Mouse (Mus musculus): ENCODE data around the gene Lrrc4. TPM values are rescaled to one million over a fixed set of nuclear protein-coding genes. Genes with fewer than 3 reads are reported as not detected.

The Lrrc4 gene
- polyA plus RNA-seq, 1 experiment from 2014 or later: 1.2 TPM

DNA sequence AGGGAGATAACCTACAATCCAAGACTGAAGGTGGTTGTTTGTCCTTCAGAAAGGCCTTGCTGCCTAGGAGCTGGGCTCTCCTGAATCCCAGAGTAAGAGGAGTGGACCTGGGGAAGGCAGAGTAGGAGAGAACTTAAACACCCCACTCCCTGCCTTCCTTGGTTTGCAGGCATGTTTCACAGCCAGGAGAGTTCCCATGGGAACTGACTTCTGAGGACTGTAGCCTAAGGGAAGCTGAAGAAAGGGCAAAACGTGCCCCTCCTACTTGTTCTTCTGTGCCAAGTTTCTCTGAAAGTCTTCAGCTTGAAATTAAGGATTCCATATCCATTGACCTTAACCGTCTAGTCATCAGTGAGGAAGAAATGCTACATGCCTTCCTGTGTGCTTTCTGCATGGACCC lies 188.6 kb downstream of the Lrrc4 start:
- Histone ChIP-seq H3K36me3 (no peaks in the 10 kb centered on the region), H3K4me1 (peaks cover 5% of the 10 kb centered on the region), H3K4me2 (no peak overlapping the region), H3K9ac (no peak overlapping the region), H3K27ac (no peak overlapping the region), H3K9me3 (no peaks in the 10 kb centered on the region), H3K4me3 (no peak overlapping the region), H3K27me3 (no peaks in the 10 kb centered on the region)
- ATAC-seq (ENCODE audit: insufficient number of reproducible peaks, insufficient read depth, low FRiP score, low TSS enrichment, low read depth): no peak
- 43% methylated on average over 2 of the region's 2 CpGs for WGBS

DNA sequence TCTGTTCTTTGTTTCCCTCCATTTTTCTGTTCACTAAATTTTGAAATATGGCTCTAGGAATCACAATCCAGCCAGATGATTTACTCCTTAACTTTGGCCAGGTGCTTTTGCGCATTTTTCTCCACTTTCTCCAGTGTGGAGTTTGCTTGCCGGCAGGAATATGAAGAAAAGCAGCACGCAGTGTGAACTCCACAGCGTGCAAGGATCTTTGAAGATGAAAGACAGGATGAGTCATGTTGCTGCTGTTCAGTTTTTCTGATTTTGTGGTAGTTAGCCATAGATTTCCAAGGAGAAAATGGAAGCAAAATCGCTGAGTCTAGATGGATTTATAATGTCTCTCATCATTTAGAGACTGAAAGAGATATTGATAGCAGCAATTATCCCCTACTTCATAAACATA lies 191.5 kb downstream of the Lrrc4 start:
- no peak overlapping the region for H3K4me3 ChIP-seq
- H3K4me2 ChIP-seq: no peak overlapping the region
- ATAC-seq (ENCODE audit: insufficient number of reproducible peaks, insufficient read depth, low FRiP score, low TSS enrichment, low read depth): no peak
- no peaks in the 10 kb centered on the region for H3K9me3 ChIP-seq
- 81% methylated on average over 5 of the region's 5 CpGs for WGBS
- H3K27me3 ChIP-seq: no peaks in the 10 kb centered on the region
- H3K4me1 ChIP-seq: peaks cover 15% of the 10 kb centered on the region
- H3K27ac ChIP-seq: no peak overlapping the region
- no peak overlapping the region for H3K9ac ChIP-seq
- no peaks in the 10 kb centered on the region for H3K36me3 ChIP-seq

DNA sequence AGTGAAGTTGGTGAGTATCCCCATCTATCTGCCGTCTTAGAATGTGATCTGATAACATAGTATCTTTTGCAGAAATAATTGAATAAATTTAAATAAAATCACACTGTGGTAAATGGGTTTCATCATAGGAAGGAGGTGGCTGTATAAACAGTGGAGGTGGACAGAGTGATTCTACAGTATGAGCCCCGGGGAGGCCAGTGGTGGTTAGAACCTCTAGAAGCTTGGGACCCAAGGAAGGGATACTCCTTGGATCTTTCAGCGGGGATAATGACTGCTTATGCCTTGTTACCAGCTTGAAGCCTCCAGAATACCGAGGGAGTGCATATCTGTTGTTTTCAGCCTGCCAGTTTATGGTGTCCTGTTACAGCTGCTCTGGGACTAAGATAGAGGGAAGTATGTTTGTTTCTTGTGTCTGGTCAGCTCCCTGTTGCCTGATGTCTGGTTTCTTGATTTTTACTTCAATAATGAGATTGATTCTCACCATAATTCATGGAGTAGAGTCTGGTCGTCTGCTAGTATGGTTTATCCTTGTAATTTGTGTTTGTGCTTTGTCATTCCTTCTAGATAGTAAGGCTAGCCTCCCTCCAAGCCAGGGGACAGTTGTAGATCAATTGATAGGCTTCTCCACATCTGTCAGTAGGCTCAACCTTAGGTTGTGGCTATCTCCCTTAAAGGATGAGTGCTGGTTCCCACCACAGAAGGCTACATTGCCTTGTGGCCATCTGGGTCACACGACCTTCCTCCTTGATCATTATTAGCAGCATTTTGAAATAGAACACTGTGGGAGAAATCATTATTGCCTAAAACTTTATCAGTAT lies 195.8 kb downstream of the Lrrc4 start:
- H3K4me1 ChIP-seq: peaks cover 31% of the 10 kb centered on the region
- ATAC-seq (ENCODE audit: insufficient number of reproducible peaks, insufficient read depth, low FRiP score, low TSS enrichment, low read depth): no peak
- no peak overlapping the region for H3K4me3 ChIP-seq
- 65% methylated on average over 6 of the region's 6 CpGs for WGBS
- no peaks in the 10 kb centered on the region for H3K36me3 ChIP-seq
- H3K4me2 ChIP-seq: no peak overlapping the region
- H3K27ac ChIP-seq: no peak overlapping the region
- no peak overlapping the region for H3K9ac ChIP-seq
- H3K27me3 ChIP-seq: no peaks in the 10 kb centered on the region
- H3K9me3 ChIP-seq: no peaks in the 10 kb centered on the region

DNA sequence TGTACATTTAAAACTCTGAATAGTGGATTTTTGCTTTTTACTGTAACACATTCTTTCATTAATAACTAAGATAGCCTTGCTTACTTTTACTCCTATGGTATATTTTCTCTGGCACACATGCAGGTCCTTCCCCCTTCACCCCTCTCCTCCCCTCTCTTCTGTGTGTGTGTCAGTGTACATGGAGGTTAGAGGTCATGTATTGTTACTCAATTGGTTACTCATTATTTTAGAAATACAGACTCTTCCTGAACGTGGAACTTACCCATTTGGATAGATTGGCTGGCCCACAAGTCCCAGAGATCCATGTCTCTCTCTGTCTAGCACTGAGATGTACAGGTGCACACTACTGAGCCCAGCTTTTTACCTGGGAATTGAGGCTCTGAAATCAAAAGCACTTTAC lies 196.5 kb downstream of the Lrrc4 start:
- no peak overlapping the region for H3K9ac ChIP-seq
- H3K36me3 ChIP-seq: no peaks in the 10 kb centered on the region
- no peak for ATAC-seq (ENCODE audit: insufficient number of reproducible peaks, insufficient read depth, low FRiP score, low TSS enrichment, low read depth)
- no peak overlapping the region for H3K27ac ChIP-seq
- no peaks in the 10 kb centered on the region for H3K27me3 ChIP-seq
- peaks cover 31% of the 10 kb centered on the region for H3K4me1 ChIP-seq
- WGBS: 66% methylated on average over 1 of the region's 1 CpGs
- no peak overlapping the region for H3K4me3 ChIP-seq
- H3K9me3 ChIP-seq: no peaks in the 10 kb centered on the region
- no peak overlapping the region for H3K4me2 ChIP-seq

DNA sequence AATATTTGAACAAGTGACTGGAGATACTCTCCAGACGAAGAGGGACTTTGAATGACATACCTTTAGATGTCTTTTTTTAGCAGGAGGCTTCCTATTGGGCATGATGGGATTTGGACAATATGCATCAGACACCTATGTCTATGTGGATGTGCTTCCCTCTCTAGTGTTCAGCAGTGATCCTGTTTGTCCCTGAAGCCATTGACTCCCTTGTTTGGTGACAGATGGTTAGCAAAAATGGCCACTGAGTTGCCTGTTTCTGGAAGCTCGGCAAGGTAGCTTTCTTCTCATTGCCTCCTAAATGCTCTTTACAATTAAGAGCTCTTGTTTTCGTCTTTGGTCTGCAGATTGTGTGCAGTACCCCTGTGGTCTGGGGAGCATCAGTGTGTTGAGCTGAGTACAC lies 197.9 kb downstream of the Lrrc4 start:
- WGBS: 75% methylated on average over 3 of the region's 3 CpGs
- Histone ChIP-seq H3K4me2 (no peak overlapping the region), H3K36me3 (no peaks in the 10 kb centered on the region), H3K27ac (no peak overlapping the region), H3K27me3 (no peaks in the 10 kb centered on the region), H3K4me1 (peaks cover 31% of the 10 kb centered on the region), H3K9ac (no peak overlapping the region), H3K9me3 (no peaks in the 10 kb centered on the region), H3K4me3 (no peak overlapping the region)
- no peak for ATAC-seq (ENCODE audit: insufficient number of reproducible peaks, insufficient read depth, low FRiP score, low TSS enrichment, low read depth)

- H3K27ac ChIP-seq: no peak overlapping the region
Observed at GRCm38 (mm10) chr6:28633120-28633519, 198.4 kb downstream of the Lrrc4 start.

DNA sequence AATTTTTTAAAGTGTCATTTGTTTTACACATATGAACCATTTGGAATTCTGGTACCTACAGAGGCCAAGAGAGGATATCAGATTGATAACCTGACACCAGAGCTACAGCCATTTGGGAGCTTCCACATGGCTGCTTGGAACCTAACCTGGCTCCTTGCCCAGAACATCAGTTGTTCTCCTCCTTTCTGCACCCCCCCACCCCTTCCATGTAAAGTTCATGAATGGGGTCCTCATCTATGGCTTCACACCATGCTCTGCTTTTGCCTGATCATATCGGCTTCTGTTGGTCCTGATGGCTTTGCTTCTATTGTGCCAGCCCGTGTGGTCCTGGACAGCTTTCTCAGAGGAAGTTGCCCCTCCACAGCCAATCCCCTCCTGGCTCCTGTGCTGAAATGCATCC lies 200.6 kb downstream of the Lrrc4 start:
- no peaks in the 10 kb centered on the region for H3K27me3 ChIP-seq
- no peak overlapping the region for H3K4me2 ChIP-seq
- ATAC-seq (ENCODE audit: insufficient number of reproducible peaks, insufficient read depth, low FRiP score, low TSS enrichment, low read depth): no peak
- no peak overlapping the region for H3K9ac ChIP-seq
- H3K4me1 ChIP-seq: peaks cover 24% of the 10 kb centered on the region; the same call in 1 of the 2 replicates
- no peak overlapping the region for H3K4me3 ChIP-seq
- H3K36me3 ChIP-seq: peaks cover 6% of the 10 kb centered on the region
- 79% methylated on average over 2 of the region's 2 CpGs for WGBS
- H3K27ac ChIP-seq: no peak overlapping the region
- no peaks in the 10 kb centered on the region for H3K9me3 ChIP-seq

More at GRCm38 (mm10) chr6:28633120-28633519, 198.4 kb downstream of the Lrrc4 start:
- Histone ChIP-seq H3K9me3 (no peaks in the 10 kb centered on the region), H3K9ac (no peak overlapping the region), H3K36me3 (no peaks in the 10 kb centered on the region), H3K27me3 (no peaks in the 10 kb centered on the region), H3K4me1 (peaks cover 31% of the 10 kb centered on the region), H3K4me2 (no peak overlapping the region), H3K4me3 (no peak overlapping the region)
- 52% methylated on average over 2 of the region's 2 CpGs for WGBS
- ATAC-seq (ENCODE audit: insufficient number of reproducible peaks, insufficient read depth, low FRiP score, low TSS enrichment, low read depth): no peak

DNA sequence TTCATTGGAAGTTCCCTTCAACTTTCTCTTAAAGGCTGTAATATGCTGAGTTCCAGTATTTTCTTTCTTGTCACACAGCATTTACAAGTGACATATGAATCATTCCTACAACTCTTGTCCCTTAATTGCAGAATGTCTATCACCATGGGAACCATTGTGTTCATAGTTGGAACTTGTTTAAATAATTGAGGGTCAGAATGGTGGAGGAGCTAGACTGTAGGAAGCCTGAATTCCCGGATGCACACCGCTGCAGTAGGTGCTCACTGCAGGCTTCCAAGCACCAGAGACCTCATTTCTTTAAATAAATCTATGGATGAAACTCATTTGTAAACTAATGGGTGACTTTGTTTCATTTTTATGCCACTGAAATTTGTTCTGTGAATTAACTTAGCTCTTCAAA lies 201.7 kb downstream of the Lrrc4 start:
- Histone ChIP-seq H3K27ac (no peak overlapping the region), H3K4me1 (peaks cover 21% of the 10 kb centered on the region; the same call in 1 of the 2 replicates), H3K9ac (no peak overlapping the region), H3K27me3 (no peaks in the 10 kb centered on the region), H3K4me3 (no peak overlapping the region), H3K36me3 (peaks cover 6% of the 10 kb centered on the region), H3K4me2 (no peak overlapping the region), H3K9me3 (no peaks in the 10 kb centered on the region)
- ATAC-seq (ENCODE audit: insufficient number of reproducible peaks, insufficient read depth, low FRiP score, low TSS enrichment, low read depth): no peak
- WGBS: 81% methylated on average over 2 of the region's 2 CpGs

DNA sequence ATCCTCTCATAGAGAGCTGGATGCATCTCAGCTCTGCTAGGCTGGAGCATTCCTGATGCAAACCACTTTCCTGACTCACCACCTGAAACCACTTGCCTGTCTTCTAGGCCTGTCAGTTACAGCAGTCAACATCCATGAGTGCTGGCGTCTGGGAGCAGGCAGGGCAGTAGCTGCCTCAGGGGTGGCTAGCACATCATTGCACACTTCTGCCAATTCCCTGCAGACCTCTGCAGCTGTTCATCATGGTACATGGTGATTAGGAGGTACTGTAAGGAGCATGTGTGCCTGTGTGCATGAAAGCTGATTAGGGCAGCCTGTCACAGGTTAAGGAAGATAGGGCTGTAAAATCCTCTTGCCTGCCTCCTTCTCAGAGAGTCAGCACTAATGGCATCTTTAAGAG lies 203.1 kb downstream of the Lrrc4 start:
- Histone ChIP-seq H3K4me3 (no peak overlapping the region), H3K4me2 (no peak overlapping the region), H3K4me1 (peaks cover 12% of the 10 kb centered on the region; the same call in 1 of the 2 replicates), H3K36me3 (peaks cover 6% of the 10 kb centered on the region), H3K27ac (no peak overlapping the region), H3K9ac (no peak overlapping the region), H3K9me3 (no peaks in the 10 kb centered on the region), H3K27me3 (no peaks in the 10 kb centered on the region)
- no peak for ATAC-seq (ENCODE audit: insufficient number of reproducible peaks, insufficient read depth, low FRiP score, low TSS enrichment, low read depth)
- WGBS: 29% methylated on average over 1 of the region's 1 CpGs

GRCm38 (mm10) chr6:28622963-28623362 lies 208.6 kb downstream of the Lrrc4 start:
- 87% methylated on average over 3 of the region's 3 CpGs for WGBS
- Histone ChIP-seq H3K4me1 (peaks cover 12% of the 10 kb centered on the region), H3K27me3 (no peaks in the 10 kb centered on the region), H3K4me3 (no peak overlapping the region), H3K9ac (no peak overlapping the region), H3K36me3 (peaks cover 6% of the 10 kb centered on the region), H3K4me2 (no peak overlapping the region), H3K9me3 (no peaks in the 10 kb centered on the region), H3K27ac (no peak overlapping the region)
- ATAC-seq (ENCODE audit: insufficient number of reproducible peaks, insufficient read depth, low FRiP score, low TSS enrichment, low read depth): no peak

DNA sequence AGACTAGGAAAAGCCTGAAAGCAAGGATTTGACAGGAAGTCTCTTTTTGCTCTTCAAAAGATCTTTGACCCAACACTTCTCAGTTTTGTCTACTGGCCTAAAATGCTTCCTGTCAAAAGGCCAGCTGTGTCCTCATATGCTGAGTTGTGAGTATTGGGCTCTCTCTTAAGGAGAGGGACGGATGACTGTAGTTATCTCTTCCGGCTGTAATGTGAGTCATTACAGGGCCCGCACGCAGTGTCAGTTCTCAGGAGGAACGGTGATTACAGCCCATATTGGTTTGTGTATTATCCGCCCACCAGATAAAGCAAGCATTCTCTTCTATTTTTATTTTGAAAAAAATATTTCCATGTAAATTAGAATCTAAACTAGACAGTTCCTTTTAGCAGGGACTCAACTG lies 209.0 kb downstream of the Lrrc4 start:
- Histone ChIP-seq H3K27me3 (no peaks in the 10 kb centered on the region), H3K9me3 (no peaks in the 10 kb centered on the region), H3K4me1 (peaks cover 13% of the 10 kb centered on the region), H3K27ac (no peak overlapping the region), H3K36me3 (peaks cover 6% of the 10 kb centered on the region), H3K9ac (no peak overlapping the region), H3K4me2 (no peak overlapping the region), H3K4me3 (no peak overlapping the region)
- 68% methylated on average over 6 of the region's 6 CpGs for WGBS
- no peak for ATAC-seq (ENCODE audit: insufficient number of reproducible peaks, insufficient read depth, low FRiP score, low TSS enrichment, low read depth)

DNA sequence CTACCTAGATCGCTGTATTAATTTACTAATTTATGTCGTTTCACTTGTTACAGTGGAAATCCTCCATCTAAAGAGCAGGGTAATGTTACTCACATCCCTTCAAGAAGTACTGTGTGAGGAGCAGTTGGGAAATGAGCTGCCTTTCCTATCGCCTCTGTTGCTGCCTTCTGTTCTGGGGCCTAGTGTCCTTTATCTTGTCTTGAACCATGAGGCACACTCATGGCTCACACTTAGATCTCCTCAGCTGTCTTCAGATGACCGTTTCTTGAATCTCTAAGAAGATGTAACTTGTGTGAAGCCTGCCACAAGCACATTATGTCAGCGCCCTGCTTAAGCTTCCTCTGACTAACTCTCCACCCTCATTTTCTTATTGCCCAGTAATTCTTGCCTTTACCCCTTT lies 209.6 kb downstream of the Lrrc4 start:
- no peak overlapping the region for H3K27ac ChIP-seq
- no peak for ATAC-seq (ENCODE audit: insufficient number of reproducible peaks, insufficient read depth, low FRiP score, low TSS enrichment, low read depth)
- H3K4me3 ChIP-seq: no peak overlapping the region
- H3K4me2 ChIP-seq: no peak overlapping the region
- H3K27me3 ChIP-seq: no peaks in the 10 kb centered on the region
- H3K4me1 ChIP-seq: peaks cover 13% of the 10 kb centered on the region
- H3K9ac ChIP-seq: no peak overlapping the region
- H3K36me3 ChIP-seq: peaks cover 6% of the 10 kb centered on the region
- 81% methylated on average over 5 of the region's 5 CpGs for WGBS
- no peaks in the 10 kb centered on the region for H3K9me3 ChIP-seq
